Mouse (Mus musculus) liver, embryonic 14.5 days (tissue): ENCODE data around the gene Trim71. TPM values are rescaled to one million over a fixed set of nuclear protein-coding genes. Genes with fewer than 3 reads are reported as not detected.
A peak's percentile ranks its signal among the peaks of the same experiment; 100 is the strongest.

Experiments used
- ATAC-seq: fragments of 200-750 bp; cut with Nextera tagmentation; 2 replicates; pipeline ENCODE4 v1.8.0; 2017; ENCODE audit warnings: moderate number of reproducible peaks, mild to moderate bottlenecking, moderate library complexity; ENCODE audit not compliant: insufficient read depth
- DNase-seq, 3 experiments: peaks; one replicate each; pipeline ENCODE4 v3.0.0-alpha.2; 2012 to 2013; ENCODE audit warnings: low read depth in 3 of 3, low spot score in 3 of 3
- H3K27ac ChIP-seq: fragments of 300-500 bp; sonication (generic); 2 replicates; pipeline ENCODE4 v1.5.1; 2014; ENCODE audit warnings: moderate library complexity, mild to moderate bottlenecking, control low read depth, inconsistent platforms
- H3K27me3 ChIP-seq: fragments of 300-500 bp; sonication (generic); 2 replicates; pipeline ENCODE4 v1.6.1; 2014; ENCODE audit warnings: mild to moderate bottlenecking, low read length, moderate library complexity; ENCODE audit not compliant: control insufficient read depth, insufficient read depth
- H3K36me3 ChIP-seq: fragments of 300-500 bp; sonication (generic); replicated peaks from 2 replicates; pipeline ENCODE4 v1.6.1; 2014; ENCODE audit warnings: low read depth; ENCODE audit not compliant: control insufficient read depth, insufficient read depth
- H3K4me1 ChIP-seq, 2 experiments: fragments of 200-500 bp in 1 of 2; fragments of 300-500 bp in 1 of 2; sonication (generic) in 1 of 2; replicated peaks; 2 replicates each; pipeline ENCODE4 v1.6.1; 2012 to 2014; ENCODE audit warnings: antibody characterized with exemption in 1 of 2, inconsistent platforms in 1 of 2, low read length in 1 of 2; ENCODE audit not compliant: control insufficient read depth in 2 of 2, insufficient read depth in 2 of 2
- H3K4me2 ChIP-seq: fragments of 300-500 bp; sonication (generic); 2 replicates; pipeline ENCODE4 v1.6.1; 2014; ENCODE audit warnings: low read depth, mild to moderate bottlenecking, control low read depth, moderate library complexity
- H3K4me3 ChIP-seq, 2 experiments: fragments of 200-500 bp in 1 of 2; fragments of 300-500 bp in 1 of 2; sonication (generic) in 1 of 2; 2 replicates each; pipeline ENCODE4 v1.5.1; 2012 to 2014; ENCODE audit warnings: low read depth in 2 of 2, low read length in 2 of 2, mild to moderate bottlenecking in 2 of 2, control low read depth in 1 of 2, inconsistent platforms in 1 of 2, moderate library complexity in 1 of 2; ENCODE audit not compliant: insufficient read depth in 1 of 2
- H3K9ac ChIP-seq: fragments of 300-500 bp; sonication (generic); replicated peaks from 2 replicates; pipeline ENCODE4 v1.6.1; 2014; ENCODE audit warnings: mild to moderate bottlenecking, control low read depth, moderate library complexity
- H3K9me3 ChIP-seq: fragments of 300-500 bp; sonication (generic); 2 replicates; pipeline ENCODE4 v1.6.1; 2016; ENCODE audit warnings: low read length, mixed read lengths; ENCODE audit not compliant: control insufficient read depth
- CTCF ChIP-seq: IDR thresholded peaks from 2 replicates; pipeline ENCODE4 v1.5.1; 2016; ENCODE audit warnings: antibody characterized with exemption, low read depth, control low read depth
- EP300 ChIP-seq: IDR thresholded peaks from 2 replicates; pipeline ENCODE4 v1.6.1; 2016; ENCODE audit warnings: antibody characterized with exemption, low read depth
- WGBS: fragments of 180-500 bp; shearing (Covaris S2); extraction: QIAGEN DNeasy Blood & Tissue Kit; methylation state at CpG from one replicate; pipeline ENCODE4 v1.1.7; 2014; ENCODE audit not compliant: insufficient replicate concordance; 5-methylcytosine and 5-hydroxymethylcytosine counted together
- polyA plus RNA-seq, 2 experiments: library from polyadenylated mRNA; depleted of rRNA in 1 of 2; stranded (reverse) in 1 of 2; unstranded in 1 of 2; fragments of >200 nt; fragmentation: Nextera tagmentation in 1 of 2; extraction: Ambion mirVana in 1 of 2; gene quantifications; 2 replicates each; pipeline versions ENCODE4 v1.2.1 to v1.2.3; 2012 to 2014

Trim71 gene
- polyA plus RNA-seq, 2 experiments, result 0.62 to 0.74 TPM

DNA sequence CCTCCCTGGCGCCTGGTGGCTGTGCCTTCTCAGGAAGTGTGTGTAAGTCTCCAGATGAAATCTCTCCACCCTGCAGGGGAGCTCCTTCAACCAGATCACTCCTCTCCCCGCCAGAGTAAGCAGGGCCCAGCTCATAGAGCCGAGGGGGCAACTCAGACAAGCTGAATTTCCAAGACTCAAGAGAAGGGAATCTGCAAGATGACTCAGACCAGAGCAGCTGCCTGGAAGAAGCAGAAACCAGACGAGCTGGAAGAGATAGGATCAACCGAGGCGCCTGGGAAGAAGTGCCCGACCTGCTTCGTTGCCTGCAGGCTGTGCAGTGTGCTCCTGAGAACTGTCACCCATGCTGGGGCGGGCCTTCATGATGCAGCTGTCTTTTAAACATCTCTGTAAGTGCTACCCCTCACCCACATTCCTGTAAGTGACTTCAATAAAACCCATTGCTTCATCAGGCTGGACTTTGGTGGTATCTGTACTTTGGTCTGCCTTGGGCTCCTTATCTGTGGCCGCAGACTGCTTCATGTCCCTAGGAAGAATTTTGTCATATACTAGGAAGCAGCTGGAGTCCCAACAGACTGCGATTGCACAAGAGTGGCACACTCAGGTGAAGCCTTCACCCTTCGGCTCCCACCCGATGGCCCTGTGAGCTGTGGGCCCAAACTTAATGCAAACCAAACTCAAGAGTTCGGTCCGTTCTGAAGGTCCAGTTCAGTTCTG, 61.3 kb downstream of the Trim71 start:
- Histone ChIP-seq H3K27ac (no peak overlapping the region), H3K36me3 (no peaks in the 10 kb centered on the region), H3K9me3 (no peaks in the 10 kb centered on the region), H3K4me3 (no peak overlapping the region), H3K4me1 (peaks cover 0 to 11% of the 10 kb centered on the region in 2 experiments; a peak in 2 of 4 replicates), H3K4me2 (no peak overlapping the region), H3K27me3 (no peaks in the 10 kb centered on the region), H3K9ac (no peak overlapping the region)
- WGBS, result 13% methylated on average over 15 of the region's 15 CpGs
- ATAC-seq (peak; percentile 37; the same call in 1 of the 2 replicates), DNase-seq (no peak)
- TF ChIP-seq EP300 (no peak), CTCF (no peak)

GRCm38 (mm10) chr9:114501913-114502312, 62.3 kb downstream of the Trim71 start:
- Histone ChIP-seq H3K27ac (no peak overlapping the region), H3K27me3 (no peaks in the 10 kb centered on the region), H3K4me3 (no peak overlapping the region)

DNA sequence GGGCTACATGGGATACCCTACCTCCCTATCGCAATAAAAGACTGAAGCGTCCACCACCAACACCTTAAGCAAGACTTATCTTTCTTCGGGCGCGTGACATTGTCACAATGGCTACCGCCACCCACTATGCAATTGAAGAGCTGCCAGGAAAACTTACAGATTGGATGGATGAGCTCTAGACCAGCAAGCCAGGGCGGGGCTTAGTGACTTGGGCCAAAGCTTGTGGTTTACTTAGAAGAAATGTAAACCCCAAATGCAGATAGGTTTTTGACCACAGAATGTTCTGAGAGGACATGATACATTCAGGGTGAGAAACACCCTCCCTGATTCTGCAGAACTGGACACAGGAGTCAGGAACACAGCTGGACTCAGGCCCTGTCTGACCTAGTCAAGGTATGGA, 63.1 kb downstream of the Trim71 start:
- no peak for ATAC-seq

More at GRCm38 (mm10) chr9:114501913-114502312, 62.3 kb downstream of the Trim71 start:
- WGBS, result 66% methylated on average over 11 of the region's 11 CpGs
- no peak for DNase-seq
- Histone ChIP-seq H3K9ac (no peak overlapping the region), H3K4me2 (no peak overlapping the region), H3K9me3 (no peaks in the 10 kb centered on the region), H3K4me1 (peaks cover 0 to 11% of the 10 kb centered on the region in 2 experiments; a peak in 2 of 4 replicates), H3K36me3 (no peaks in the 10 kb centered on the region)
- ATAC-seq, result no peak
- no peak for TF ChIP-seq EP300
- TF ChIP-seq CTCF, result no peak

DNA sequence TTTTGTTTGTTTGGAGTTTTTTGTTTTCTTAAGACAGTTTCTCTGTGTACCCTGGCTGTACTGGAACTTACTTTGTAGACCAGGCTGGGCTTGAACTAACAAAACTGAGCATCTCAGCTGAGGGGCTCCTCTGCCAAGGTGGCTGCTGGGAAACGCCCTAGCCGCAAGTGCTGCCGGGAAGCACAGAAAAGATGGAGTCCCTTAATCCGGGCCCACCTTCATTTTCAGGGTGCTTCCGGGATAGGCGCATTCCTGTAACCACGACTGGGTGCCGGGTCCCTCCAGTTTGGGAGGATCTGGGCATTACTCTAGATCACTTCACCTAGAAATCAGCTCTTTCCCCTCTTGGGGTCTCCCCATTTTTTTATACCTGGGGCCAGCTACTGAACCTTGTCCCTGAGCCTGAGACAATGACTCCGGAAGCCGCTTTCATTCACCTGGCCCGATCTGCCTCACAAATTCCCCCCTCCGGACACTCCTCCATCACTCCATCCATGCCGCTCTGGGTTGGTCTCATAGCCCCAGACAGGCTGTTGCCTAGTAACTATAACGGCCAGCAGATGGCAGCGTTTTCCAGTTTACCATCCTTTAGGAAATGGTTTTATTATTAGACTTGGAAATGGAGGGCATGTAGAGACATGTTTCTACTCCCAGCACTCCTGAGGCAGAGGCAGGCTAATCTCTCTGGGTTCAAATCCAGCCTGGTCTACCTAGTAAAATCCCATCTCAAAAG, 64.2 kb downstream of the Trim71 start:
- no peak overlapping the region for H3K9ac ChIP-seq
- no peak overlapping the region for H3K27ac ChIP-seq
- no peak overlapping the region for H3K4me2 ChIP-seq
- no peaks in the 10 kb centered on the region for H3K27me3 ChIP-seq
- H3K36me3 ChIP-seq, result no peaks in the 10 kb centered on the region
- TF ChIP-seq EP300, result no peak
- peak; percentile 73 for TF ChIP-seq CTCF
- H3K9me3 ChIP-seq, result no peaks in the 10 kb centered on the region
- peaks cover 0 to 11% of the 10 kb centered on the region in 2 experiments; a peak in 2 of 4 replicates for H3K4me1 ChIP-seq
- H3K4me3 ChIP-seq, result no peak overlapping the region
- peak; percentile 17; the same call in 1 of the 2 replicates for ATAC-seq
- peak in 2 of 3 experiments; percentile 41 to 43 for DNase-seq
- 16% methylated on average over 15 of the region's 15 CpGs for WGBS

More for the DNA sequence above, 63.1 kb downstream of the Trim71 start:
- no peak overlapping the region for H3K4me3 ChIP-seq
- peaks cover 0 to 11% of the 10 kb centered on the region in 2 experiments; a peak in 2 of 4 replicates for H3K4me1 ChIP-seq
- no peak for DNase-seq
- H3K27me3 ChIP-seq, result no peaks in the 10 kb centered on the region
- H3K9ac ChIP-seq, result no peak overlapping the region
- TF ChIP-seq EP300, result no peak
- TF ChIP-seq CTCF, result no peak
- no peaks in the 10 kb centered on the region for H3K36me3 ChIP-seq
- no peaks in the 10 kb centered on the region for H3K9me3 ChIP-seq
- no peak overlapping the region for H3K27ac ChIP-seq
- no peak overlapping the region for H3K4me2 ChIP-seq
- WGBS, result 18% methylated on average over 7 of the region's 7 CpGs

- 6% methylated on average over 11 of the region's 11 CpGs for WGBS
- Histone ChIP-seq H3K4me3 (no peak overlapping the region), H3K27me3 (no peaks in the 10 kb centered on the region), H3K4me1 (peaks cover 0 to 10% of the 10 kb centered on the region in 2 experiments; a peak in 2 of 4 replicates), H3K9me3 (no peaks in the 10 kb centered on the region), H3K4me2 (no peak overlapping the region), H3K27ac (no peak overlapping the region), H3K36me3 (no peaks in the 10 kb centered on the region), H3K9ac (no peak overlapping the region)
- TF ChIP-seq EP300 (no peak), CTCF (peak; percentile 94)
- DNase-seq (peak; percentile 45 to 67 (median 59)), ATAC-seq (no peak)
These were observed 66.0 kb downstream of the Trim71 start for GRCm38 (mm10) chr9:114498218-114498617.
